Mouse (Mus musculus) layer of hippocampus, adult 2 months (tissue): ENCODE measurements at regions not wholly inside any gene's neighbourhood (a gene's known extent, or its start where the extent isn't known, plus 50 kb on each side); places are given as distances from the start of the nearest gene placed in this dataset.

Experiments
- DNase-seq, 2 experiments: peaks; one replicate each; pipeline ENCODE4 v3.0.0; 2022; ENCODE audit warnings: low spot score in 2 of 2
- H3K27ac ChIP-seq: fragments of 200-600 bp; 2 replicates; pipeline ENCODE4 v1.8.1; 2022
- H3K4me3 ChIP-seq: fragments of 200-600 bp; 2 replicates; pipeline ENCODE4 v1.8.1; 2022; ENCODE audit warnings: mild to moderate bottlenecking
- CTCF ChIP-seq: fragments of 200-600 bp; conservative IDR thresholded peaks from 2 replicates; pipeline ENCODE4 v1.8.1; 2022; ENCODE audit warnings: antibody characterized with exemption, mild to moderate bottlenecking, moderate library complexity

DNA sequence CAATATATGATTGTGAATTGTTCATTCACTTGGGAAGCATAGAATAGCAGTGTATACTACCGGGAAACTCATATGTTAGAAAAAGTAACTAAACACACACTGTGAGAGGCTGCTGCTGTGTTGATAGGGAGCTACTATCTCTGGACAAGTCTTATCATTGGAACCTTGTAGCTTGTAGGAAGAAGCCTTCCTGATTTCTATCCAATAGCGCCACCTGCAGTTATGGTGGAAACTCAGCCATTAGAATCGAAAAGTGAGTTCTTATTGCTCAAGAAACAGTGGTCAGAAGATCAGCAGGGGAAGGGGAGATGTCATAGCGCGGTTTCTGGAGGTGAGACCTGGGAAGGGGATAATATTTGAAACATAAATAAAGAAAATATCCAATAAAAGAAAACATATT is 1245.1 kb upstream of the Cdh6 start:
- Histone ChIP-seq H3K27ac (no peak overlapping the region), H3K4me3 (no peak overlapping the region)
- DNase-seq, result peak; percentile 4 to 22
- peak; percentile 73 for TF ChIP-seq CTCF

DNA sequence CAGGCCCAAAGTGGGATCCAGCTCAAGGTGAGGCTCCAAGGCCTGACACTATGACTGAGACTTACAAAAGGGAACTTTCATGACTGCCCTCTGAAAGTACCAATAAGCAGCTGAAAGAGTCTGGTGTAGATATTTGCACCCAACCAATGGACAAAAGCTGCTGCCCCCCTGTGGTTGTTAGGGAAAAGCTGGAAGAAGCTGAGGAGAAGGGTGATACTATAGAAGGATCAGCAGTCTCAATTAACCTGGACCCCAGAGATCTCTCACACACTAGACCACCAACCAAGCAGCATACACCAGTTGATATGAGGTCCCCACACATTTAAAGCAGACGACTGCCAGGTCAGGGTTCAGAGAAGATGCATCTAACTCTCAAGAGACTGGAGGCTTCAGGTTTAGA is 1211.9 kb upstream of the Cdh6 start:
- no peak for DNase-seq
- H3K4me3 ChIP-seq, result no peak overlapping the region
- no peak overlapping the region for H3K27ac ChIP-seq
- peak; percentile 56 for TF ChIP-seq CTCF

DNA sequence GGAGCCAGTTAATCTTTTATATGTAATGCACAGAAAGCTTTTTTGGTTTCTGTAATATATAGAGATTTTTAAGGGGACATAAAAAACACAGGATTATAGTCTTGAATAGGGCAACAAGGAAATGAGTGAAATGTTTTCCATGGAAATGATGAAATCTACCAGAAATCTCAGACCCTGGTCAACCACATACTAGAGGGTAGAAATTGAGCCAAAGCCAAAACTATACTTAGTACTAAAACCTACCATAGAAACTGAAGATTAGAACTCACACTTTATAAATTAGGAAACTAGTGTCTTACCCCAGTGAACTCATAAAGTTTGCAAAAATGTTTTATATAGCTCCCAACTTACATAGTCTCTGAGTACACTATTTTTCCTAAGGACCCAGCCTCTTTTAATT is 1204.9 kb upstream of the Cdh6 start:
- DNase-seq, result no peak
- Histone ChIP-seq H3K27ac (no peak overlapping the region), H3K4me3 (no peak overlapping the region)
- TF ChIP-seq CTCF, result no peak
